Mouse (Mus musculus) lung, postnatal 10 days (tissue): ENCODE measurements around the gene H2-DMb2.
A peak's percentile ranks its signal among the peaks of the same experiment; 100 is the strongest.

Source experiments
- DNase-seq: peaks from one replicate; pipeline ENCODE4 v3.0.0; 2021

H2-DMb2 gene

GRCm38 (mm10) chr17:34118873-34119248 is 24.2 kb upstream of the H2-DMb2 start:
- DNase-seq = no peak

- DNase-seq = peak; percentile 99
These were observed 23.6 kb upstream of the H2-DMb2 start, which contains the start of gene H2-DMa for GRCm38 (mm10) chr17:34119249-34120179. TSS of gene H2-DMa (plus strand) at chr17:34119541.

- DNase-seq = peak; percentile 95
These were observed 22.9 kb upstream of the H2-DMb2 start for GRCm38 (mm10) chr17:34120180-34120723.

DNA sequence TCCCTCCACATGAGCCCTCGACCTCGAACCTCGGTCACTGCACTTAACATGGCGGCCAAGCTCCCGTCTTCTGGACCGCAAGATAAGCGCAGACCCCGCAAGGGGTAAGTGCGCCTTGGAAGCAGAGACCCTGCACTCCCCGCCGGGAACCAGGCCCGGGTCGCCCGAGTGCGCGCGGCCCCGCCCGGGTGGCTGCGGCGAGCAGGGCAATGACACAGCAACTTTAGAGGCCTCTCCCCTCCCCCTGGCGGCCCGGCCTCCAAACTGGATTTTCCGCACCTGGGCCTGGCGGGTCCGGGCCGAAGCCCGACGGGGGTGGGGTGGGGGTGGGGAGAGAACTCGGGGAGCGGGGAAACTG is 22.3 kb upstream of the H2-DMb2 start:
- peak; percentile 91 for DNase-seq

- DNase-seq = peak; percentile 94
These were observed 21.8 kb upstream of the H2-DMb2 start for GRCm38 (mm10) chr17:34121172-34121878.

- DNase-seq = peak; percentile 78
These were observed 21.3 kb upstream of the H2-DMb2 start for GRCm38 (mm10) chr17:34121879-34122187.

- peak; percentile 98 for DNase-seq
These were observed 20.7 kb upstream of the H2-DMb2 start, which contains the start of gene Brd2 for GRCm38 (mm10) chr17:34122188-34122984. TSS of gene Brd2 (minus strand) at chr17:34122634.

GRCm38 (mm10) chr17:34123111-34123510 is 20.0 kb upstream of the H2-DMb2 start:
- no peak for DNase-seq

- peak; percentile 62 for DNase-seq
These were observed 19.6 kb upstream of the H2-DMb2 start for GRCm38 (mm10) chr17:34123518-34123917.

DNA sequence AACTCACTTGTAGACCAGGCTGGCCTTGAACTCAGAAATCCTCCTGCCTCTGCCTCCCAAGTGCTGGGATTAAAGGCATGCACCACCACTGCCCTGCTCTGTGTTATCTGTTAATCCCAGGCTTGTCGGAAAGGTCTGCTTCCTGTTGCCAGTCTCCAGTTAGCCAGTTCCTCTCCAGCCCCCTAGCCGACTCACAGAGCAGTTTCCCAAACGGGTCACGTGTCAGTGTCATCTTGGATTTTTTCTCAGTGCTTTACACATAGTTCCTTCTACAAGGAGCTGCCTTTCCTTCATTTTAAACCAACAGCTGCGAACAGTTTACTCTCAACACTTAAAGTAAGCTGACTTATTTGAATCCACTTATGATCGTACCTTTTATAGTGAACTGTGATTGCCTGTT is 18.5 kb upstream of the H2-DMb2 start:
- peak; percentile 51 for DNase-seq

DNA sequence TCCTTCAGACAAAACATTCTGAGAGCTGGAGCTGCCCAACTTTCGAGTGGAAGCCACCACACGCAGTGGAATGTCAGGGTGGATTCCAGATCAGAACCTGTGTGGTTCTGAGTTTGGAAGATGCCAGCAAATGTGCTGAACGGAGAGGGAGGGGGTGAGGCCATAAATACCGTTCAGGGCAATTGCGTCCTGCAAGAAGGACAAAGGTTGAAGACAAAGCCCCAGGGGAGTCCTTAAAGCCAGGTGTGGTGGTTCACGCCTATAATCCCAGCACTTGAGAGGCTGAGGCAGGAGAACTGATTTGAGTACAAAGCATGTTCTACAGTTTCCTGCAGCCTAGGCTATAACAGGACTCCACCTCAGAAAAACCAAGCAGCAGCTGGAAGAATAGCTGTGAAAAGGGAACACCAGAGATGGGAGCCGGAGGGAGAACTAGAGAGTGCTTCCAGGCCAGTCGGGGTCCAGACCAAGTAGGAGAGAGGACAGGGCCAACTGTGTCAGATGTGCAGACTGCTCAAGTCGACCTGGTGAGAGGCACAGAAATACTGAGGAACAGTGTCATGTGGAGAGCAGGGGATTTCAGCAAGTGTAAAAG is 16.2 kb upstream of the H2-DMb2 start:
- no peak for DNase-seq

DNA sequence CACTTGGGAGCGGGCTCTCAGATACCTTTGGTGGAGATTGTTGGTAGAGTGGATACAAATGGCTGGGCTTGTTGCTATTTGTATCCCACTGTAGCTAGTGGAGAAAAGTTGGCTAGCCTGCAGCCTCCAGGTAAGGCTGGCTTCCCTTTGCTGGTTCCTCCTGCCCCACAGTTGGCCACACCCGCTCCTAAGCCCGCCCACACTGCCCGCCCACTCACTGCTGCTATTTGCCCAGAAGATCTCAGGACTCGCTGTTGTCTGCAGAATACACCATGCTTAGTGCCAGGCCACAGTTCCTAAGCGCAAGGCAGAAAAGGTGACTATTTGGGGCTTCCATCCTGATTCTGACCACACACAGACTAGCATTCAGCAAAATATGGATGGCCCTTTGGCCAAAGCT is 15.6 kb upstream of the H2-DMb2 start:
- DNase-seq = peak; percentile 68

- no peak for DNase-seq
These were observed 14.7 kb upstream of the H2-DMb2 start for GRCm38 (mm10) chr17:34128264-34128937.

- no peak for DNase-seq
These were observed 13.9 kb upstream of the H2-DMb2 start for GRCm38 (mm10) chr17:34128944-34129791.

DNA sequence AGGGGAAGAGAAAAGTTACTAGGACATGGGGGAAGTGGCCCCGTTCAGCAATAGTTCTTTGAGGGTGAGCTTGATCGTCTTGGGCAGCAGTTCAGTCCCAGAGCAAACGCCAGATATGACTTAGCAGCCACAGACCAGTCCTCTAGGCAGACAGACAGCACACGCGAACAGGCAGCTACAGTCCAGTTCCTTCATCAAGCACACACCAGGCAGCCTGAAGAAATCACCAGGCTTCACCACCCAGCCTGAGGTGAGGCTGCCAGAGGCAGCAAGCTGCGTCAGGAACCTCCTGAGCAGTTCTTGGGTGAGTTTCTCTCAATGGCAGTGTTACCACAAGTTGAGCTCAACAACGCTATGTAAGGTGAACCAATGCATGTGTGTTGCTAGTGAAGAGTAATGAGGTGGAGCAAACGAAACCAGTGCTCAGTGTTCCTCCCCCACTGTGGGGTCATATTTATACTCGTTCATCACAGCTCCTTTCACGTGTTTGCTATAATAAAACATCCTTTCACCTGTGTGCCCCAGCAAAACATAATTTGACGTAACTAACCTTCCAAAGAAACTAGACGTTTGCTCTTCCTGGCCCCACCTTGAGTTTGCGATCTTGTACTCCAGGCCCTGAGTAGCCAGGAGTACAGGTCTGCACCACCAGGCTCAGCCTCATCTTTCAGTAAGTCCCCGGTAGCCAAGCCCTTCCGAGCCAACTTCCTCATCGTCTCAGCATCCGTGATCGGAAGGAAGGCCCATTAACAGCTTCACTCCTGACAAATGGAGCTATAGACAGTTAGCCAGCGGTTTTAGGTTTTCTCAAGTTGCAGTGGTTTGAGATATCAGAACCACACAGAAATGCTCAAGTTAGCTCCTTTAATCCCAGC is 12.8 kb upstream of the H2-DMb2 start:
- DNase-seq = no peak

DNA sequence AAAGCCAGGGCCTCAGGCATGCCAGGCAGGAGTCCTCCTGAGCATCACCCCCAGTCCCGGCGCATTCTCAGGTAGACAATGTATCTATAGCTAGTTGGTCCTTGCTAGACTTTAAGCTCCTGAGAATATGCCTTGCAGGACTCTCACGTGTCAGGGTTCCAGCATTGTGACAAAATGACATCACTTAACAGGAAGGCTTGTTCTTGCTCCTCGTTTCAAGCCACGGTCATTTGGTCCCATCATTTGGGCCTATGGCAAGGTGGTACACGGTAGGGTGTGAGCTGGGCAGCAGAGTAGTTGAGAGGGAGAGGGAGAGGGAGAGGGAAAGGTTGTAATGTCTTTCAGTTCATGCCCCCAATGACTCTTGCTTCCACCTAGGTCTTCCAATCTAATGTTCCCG is 11.2 kb upstream of the H2-DMb2 start:
- DNase-seq = no peak

DNA sequence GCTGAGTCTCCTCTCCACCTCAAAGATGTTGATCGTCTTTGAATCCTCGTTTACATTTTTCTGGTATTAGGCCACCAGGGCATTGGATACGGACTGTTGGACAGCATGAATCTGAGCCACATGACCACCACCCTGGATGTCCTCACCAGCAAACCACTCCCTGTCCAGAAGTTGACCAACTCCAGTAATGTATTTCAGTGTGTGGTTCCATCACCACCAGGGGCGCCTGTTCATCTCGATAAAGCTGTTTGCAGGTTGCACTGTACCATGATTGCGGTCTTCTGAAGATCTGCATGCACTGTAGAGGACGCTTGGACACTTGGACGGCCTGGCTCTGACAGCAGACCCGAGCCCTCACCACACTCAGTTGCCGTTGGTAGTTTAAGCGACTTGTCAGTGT is 9.8 kb upstream of the H2-DMb2 start:
- peak; percentile 67 for DNase-seq

- DNase-seq = no peak
These were observed 8.7 kb upstream of the H2-DMb2 start for GRCm38 (mm10) chr17:34134451-34134850.

GRCm38 (mm10) chr17:34135297-34136224 is 7.5 kb upstream of the H2-DMb2 start:
- peak; percentile 99 for DNase-seq
